Mouse (Mus musculus): ENCODE data around the gene Pnrc1. TPM values are rescaled to one million over a fixed set of nuclear protein-coding genes. Genes with fewer than 3 reads are reported as not detected.
A peak's percentile ranks its signal among the peaks of the same experiment; 100 is the strongest.

The Pnrc1 gene
- polyA plus RNA-seq, 1 experiment from 2014 or later, result 85.5 TPM

GRCm38 (mm10) chr4:33254706-33255105 is 35.3 kb downstream of the Pnrc1 start:
- 82% methylated on average over 4 of the region's 4 CpGs for WGBS (ENCODE audit: insufficient replicate concordance)
- Histone ChIP-seq H3K36me3 (ENCODE audit: control insufficient read depth, insufficient read depth, low read length) (no peaks in the 10 kb centered on the region), H3K4me2 (no peak overlapping the region), H3K27me3 (ENCODE audit: control insufficient read depth, insufficient read depth, low read length) (no peaks in the 10 kb centered on the region), H3K27ac (ENCODE audit: low read depth, low read length) (no peak overlapping the region), H3K4me3 (ENCODE audit: low read depth, low read length) (no peak overlapping the region), H3K9ac (ENCODE audit: low read depth, low read length) (no peak overlapping the region), H3K9me3 (replicated peaks; ENCODE audit: control insufficient read depth, low read length) (no peaks in the 10 kb centered on the region), H3K4me1 (ENCODE audit: control insufficient read depth, insufficient read depth, low read length) (no peaks in the 10 kb centered on the region)
- no peak for ATAC-seq (replicated peaks; ENCODE audit: insufficient number of reproducible peaks, low FRiP score, low TSS enrichment)

- H3K27ac ChIP-seq (ENCODE audit: low read depth, low read length), result no peak overlapping the region
- ATAC-seq (replicated peaks; ENCODE audit: insufficient number of reproducible peaks, low FRiP score, low TSS enrichment), result no peak
- H3K27me3 ChIP-seq (ENCODE audit: control insufficient read depth, insufficient read depth, low read length), result no peaks in the 10 kb centered on the region
- no peaks in the 10 kb centered on the region for H3K9me3 ChIP-seq (replicated peaks; ENCODE audit: control insufficient read depth, low read length)
- no peak overlapping the region for H3K9ac ChIP-seq (ENCODE audit: low read depth, low read length)
- no peak overlapping the region for H3K4me2 ChIP-seq
- peaks cover 2% of the 10 kb centered on the region; the same call in 1 of the 2 replicates for H3K36me3 ChIP-seq (ENCODE audit: control insufficient read depth, insufficient read depth, low read length)
- 82% methylated on average over 2 of the region's 2 CpGs for WGBS (ENCODE audit: insufficient replicate concordance)
- peaks cover 4% of the 10 kb centered on the region; the same call in 1 of the 2 replicates for H3K4me1 ChIP-seq (ENCODE audit: control insufficient read depth, insufficient read depth, low read length)
- no peak overlapping the region for H3K4me3 ChIP-seq (ENCODE audit: low read depth, low read length)
Measured at GRCm38 (mm10) chr4:33250867-33251266, 39.1 kb downstream of the Pnrc1 start.

GRCm38 (mm10) chr4:33249716-33250230 is 40.2 kb downstream of the Pnrc1 start:
- Histone ChIP-seq H3K27ac (ENCODE audit: low read depth, low read length) (no peak overlapping the region), H3K9me3 (replicated peaks; ENCODE audit: control insufficient read depth, low read length) (no peaks in the 10 kb centered on the region)

GRCm38 (mm10) chr4:33248915-33249314 is 41.0 kb downstream of the Pnrc1 start:
- peak overlapping the region; percentile 74 for H3K9ac ChIP-seq (ENCODE audit: low read depth, low read length)
- no peaks in the 10 kb centered on the region for H3K27me3 ChIP-seq (ENCODE audit: control insufficient read depth, insufficient read depth, low read length)
- no peaks in the 10 kb centered on the region for H3K9me3 ChIP-seq (replicated peaks; ENCODE audit: control insufficient read depth, low read length)
- peaks cover 5% of the 10 kb centered on the region; the same call in 1 of the 2 replicates for H3K4me1 ChIP-seq (ENCODE audit: control insufficient read depth, insufficient read depth, low read length)
- WGBS (ENCODE audit: insufficient replicate concordance), result 6% methylated on average over 4 of the region's 4 CpGs
- no peak for ATAC-seq (replicated peaks; ENCODE audit: insufficient number of reproducible peaks, low FRiP score, low TSS enrichment)
- peak overlapping the region; percentile 98 for H3K4me3 ChIP-seq (ENCODE audit: low read depth, low read length)
- H3K4me2 ChIP-seq, result peak overlapping the region; percentile 63
- peaks cover 17% of the 10 kb centered on the region for H3K36me3 ChIP-seq (ENCODE audit: control insufficient read depth, insufficient read depth, low read length)
- H3K27ac ChIP-seq (ENCODE audit: low read depth, low read length), result peak overlapping the region; percentile 100

More at GRCm38 (mm10) chr4:33249716-33250230, 40.2 kb downstream of the Pnrc1 start:
- no peak overlapping the region for H3K4me2 ChIP-seq
- H3K27me3 ChIP-seq (ENCODE audit: control insufficient read depth, insufficient read depth, low read length), result no peaks in the 10 kb centered on the region
- H3K4me1 ChIP-seq (ENCODE audit: control insufficient read depth, insufficient read depth, low read length), result peaks cover 5% of the 10 kb centered on the region; the same call in 1 of the 2 replicates
- H3K36me3 ChIP-seq (ENCODE audit: control insufficient read depth, insufficient read depth, low read length), result peaks cover 8% of the 10 kb centered on the region; the same call in 1 of the 2 replicates
- 0 out of 2 replicates have a peak overlapping the region, but pooled peaks have one; percentile 16 for H3K9ac ChIP-seq (ENCODE audit: low read depth, low read length)
- H3K4me3 ChIP-seq (ENCODE audit: low read depth, low read length), result no peak overlapping the region
- 85% methylated on average over 1 of the region's 1 CpGs for WGBS (ENCODE audit: insufficient replicate concordance)
- no peak for ATAC-seq (replicated peaks; ENCODE audit: insufficient number of reproducible peaks, low FRiP score, low TSS enrichment)

GRCm38 (mm10) chr4:33248062-33248889 is 41.7 kb downstream of the Pnrc1 start:
- peaks cover 19% of the 10 kb centered on the region for H3K36me3 ChIP-seq (ENCODE audit: control insufficient read depth, insufficient read depth, low read length)
- peak overlapping the region; percentile 98 for H3K4me3 ChIP-seq (ENCODE audit: low read depth, low read length)
- no peaks in the 10 kb centered on the region for H3K9me3 ChIP-seq (replicated peaks; ENCODE audit: control insufficient read depth, low read length)
- H3K27me3 ChIP-seq (ENCODE audit: control insufficient read depth, insufficient read depth, low read length), result no peaks in the 10 kb centered on the region
- H3K27ac ChIP-seq (ENCODE audit: low read depth, low read length), result peak overlapping the region; percentile 100
- ATAC-seq (replicated peaks; ENCODE audit: insufficient number of reproducible peaks, low FRiP score, low TSS enrichment), result peak; percentile 92
- under 1% methylated on average over 88 of the region's 88 CpGs for WGBS (ENCODE audit: insufficient replicate concordance)
- peak overlapping the region; percentile 99 for H3K9ac ChIP-seq (ENCODE audit: low read depth, low read length)
- peak overlapping the region; percentile 63 for H3K4me2 ChIP-seq
- peaks cover 5% of the 10 kb centered on the region; the same call in 1 of the 2 replicates for H3K4me1 ChIP-seq (ENCODE audit: control insufficient read depth, insufficient read depth, low read length)

GRCm38 (mm10) chr4:33247479-33248053 is 42.4 kb downstream of the Pnrc1 start:
- H3K4me1 ChIP-seq (ENCODE audit: control insufficient read depth, insufficient read depth, low read length), result peaks cover 5% of the 10 kb centered on the region; the same call in 1 of the 2 replicates
- peak overlapping the region; percentile 98 for H3K4me3 ChIP-seq (ENCODE audit: low read depth, low read length)
- no peaks in the 10 kb centered on the region for H3K27me3 ChIP-seq (ENCODE audit: control insufficient read depth, insufficient read depth, low read length)
- H3K9me3 ChIP-seq (replicated peaks; ENCODE audit: control insufficient read depth, low read length), result no peaks in the 10 kb centered on the region
- peak overlapping the region; percentile 86 for H3K4me2 ChIP-seq
- peaks cover 19% of the 10 kb centered on the region for H3K36me3 ChIP-seq (ENCODE audit: control insufficient read depth, insufficient read depth, low read length)
- WGBS (ENCODE audit: insufficient replicate concordance), result under 1% methylated on average over 58 of the region's 60 CpGs
- H3K27ac ChIP-seq (ENCODE audit: low read depth, low read length), result peak overlapping the region; percentile 100
- peak; percentile 93 for ATAC-seq (replicated peaks; ENCODE audit: insufficient number of reproducible peaks, low FRiP score, low TSS enrichment)
- peak overlapping the region; percentile 99 for H3K9ac ChIP-seq (ENCODE audit: low read depth, low read length)

- no peak overlapping the region; the same call in 1 of the 2 replicates for H3K9ac ChIP-seq (ENCODE audit: low read depth, low read length)
- ATAC-seq (replicated peaks; ENCODE audit: insufficient number of reproducible peaks, low FRiP score, low TSS enrichment), result no peak
- H3K4me2 ChIP-seq, result peak overlapping the region; percentile 86
- H3K27me3 ChIP-seq (ENCODE audit: control insufficient read depth, insufficient read depth, low read length), result no peaks in the 10 kb centered on the region
- H3K9me3 ChIP-seq (replicated peaks; ENCODE audit: control insufficient read depth, low read length), result no peaks in the 10 kb centered on the region
- 82% methylated on average over 14 of the region's 14 CpGs for WGBS (ENCODE audit: insufficient replicate concordance)
- peak overlapping the region; percentile 98; the same call in 1 of the 2 replicates for H3K4me3 ChIP-seq (ENCODE audit: low read depth, low read length)
- H3K36me3 ChIP-seq (ENCODE audit: control insufficient read depth, insufficient read depth, low read length), result peaks cover 19% of the 10 kb centered on the region
- peaks cover 5% of the 10 kb centered on the region; the same call in 1 of the 2 replicates for H3K4me1 ChIP-seq (ENCODE audit: control insufficient read depth, insufficient read depth, low read length)
- no peak overlapping the region for H3K27ac ChIP-seq (ENCODE audit: low read depth, low read length)
Measured at GRCm38 (mm10) chr4:33245853-33246395, 44.0 kb downstream of the Pnrc1 start.

- Histone ChIP-seq H3K9me3 (replicated peaks; ENCODE audit: control insufficient read depth, low read length) (no peaks in the 10 kb centered on the region), H3K36me3 (ENCODE audit: control insufficient read depth, insufficient read depth, low read length) (peaks cover 19% of the 10 kb centered on the region), H3K4me3 (ENCODE audit: low read depth, low read length) (no peak overlapping the region), H3K27ac (ENCODE audit: low read depth, low read length) (no peak overlapping the region), H3K9ac (ENCODE audit: low read depth, low read length) (no peak overlapping the region), H3K27me3 (ENCODE audit: control insufficient read depth, insufficient read depth, low read length) (no peaks in the 10 kb centered on the region), H3K4me1 (ENCODE audit: control insufficient read depth, insufficient read depth, low read length) (peaks cover 5% of the 10 kb centered on the region; the same call in 1 of the 2 replicates), H3K4me2 (no peak overlapping the region)
- no peak for ATAC-seq (replicated peaks; ENCODE audit: insufficient number of reproducible peaks, low FRiP score, low TSS enrichment)
- 82% methylated on average over 4 of the region's 4 CpGs for WGBS (ENCODE audit: insufficient replicate concordance)
Measured at GRCm38 (mm10) chr4:33243921-33244320, 46.0 kb downstream of the Pnrc1 start.
